Mouse (Mus musculus): ENCODE results near the gene Cops9. TPM values are rescaled to one million over a fixed set of nuclear protein-coding genes. Genes with fewer than 3 reads are reported as not detected.

Gene Cops9
- polyA plus RNA-seq, 1 experiment = 45.7 TPM

GRCm38 (mm10) chr1:92638181-92638580 lies 3.6 kb downstream of the Cops9 start:
- WGBS = 90% methylated on average over 3 of the region's 3 CpGs
- H3K27ac ChIP-seq (ENCODE audit: insufficient read depth, low read length) = no peak overlapping the region
- H3K36me3 ChIP-seq (ENCODE audit: control insufficient read depth, insufficient read depth, low read length) = peaks cover 20% of the 10 kb centered on the region
- no peak for TF ChIP-seq CTCF (IDR thresholded peaks at IDR 0.05; ENCODE audit: extremely low read depth, insufficient read depth, insufficient read length, insufficient replicate concordance)
- TF ChIP-seq POLR2A (IDR thresholded peaks at IDR 0.05; ENCODE audit: low read depth, low read length) = no peak
- H3K27me3 ChIP-seq (ENCODE audit: control insufficient read depth, insufficient read depth, low read length) = no peaks in the 10 kb centered on the region
- peaks cover 12% of the 10 kb centered on the region; the same call in 1 of the 2 replicates for H3K4me1 ChIP-seq (ENCODE audit: control insufficient read depth, insufficient read depth, insufficient read length)
- DNase-seq (ENCODE audit: low read depth in 1 of 2, low spot score in 2 of 2) = no peak
- H3K4me3 ChIP-seq (ENCODE audit: extremely low read depth, insufficient read depth, insufficient read length) = no peak overlapping the region

- no peak for TF ChIP-seq POLR2A (IDR thresholded peaks at IDR 0.05; ENCODE audit: low read depth, low read length)
- TF ChIP-seq CTCF (IDR thresholded peaks at IDR 0.05; ENCODE audit: extremely low read depth, insufficient read depth, insufficient read length, insufficient replicate concordance) = no peak
- 93% methylated on average over 15 of the region's 15 CpGs for WGBS
- H3K4me1 ChIP-seq (ENCODE audit: control insufficient read depth, insufficient read depth, insufficient read length) = peaks cover 12% of the 10 kb centered on the region; the same call in 1 of the 2 replicates
- no peak overlapping the region for H3K27ac ChIP-seq (ENCODE audit: insufficient read depth, low read length)
- no peaks in the 10 kb centered on the region for H3K27me3 ChIP-seq (ENCODE audit: control insufficient read depth, insufficient read depth, low read length)
- no peak for DNase-seq (ENCODE audit: low read depth in 1 of 2, low spot score in 2 of 2)
- H3K4me3 ChIP-seq (ENCODE audit: extremely low read depth, insufficient read depth, insufficient read length) = no peak overlapping the region
- H3K36me3 ChIP-seq (ENCODE audit: control insufficient read depth, insufficient read depth, low read length) = peaks cover 20% of the 10 kb centered on the region
Measured at GRCm38 (mm10) chr1:92637501-92638172, 4.1 kb downstream of the Cops9 start.

GRCm38 (mm10) chr1:92636676-92637075 lies 5.1 kb downstream of the Cops9 start:
- DNase-seq (ENCODE audit: low read depth in 1 of 2, low spot score in 2 of 2) = no peak
- TF ChIP-seq CTCF (IDR thresholded peaks at IDR 0.05; ENCODE audit: extremely low read depth, insufficient read depth, insufficient read length, insufficient replicate concordance) (no peak), POLR2A (IDR thresholded peaks at IDR 0.05; ENCODE audit: low read depth, low read length) (no peak)
- H3K27ac ChIP-seq (ENCODE audit: insufficient read depth, low read length) = no peak overlapping the region
- H3K36me3 ChIP-seq (ENCODE audit: control insufficient read depth, insufficient read depth, low read length) = peaks cover 20% of the 10 kb centered on the region
- no peaks in the 10 kb centered on the region for H3K27me3 ChIP-seq (ENCODE audit: control insufficient read depth, insufficient read depth, low read length)
- 96% methylated on average over 11 of the region's 11 CpGs for WGBS
- no peak overlapping the region for H3K4me3 ChIP-seq (ENCODE audit: extremely low read depth, insufficient read depth, insufficient read length)
- peaks cover 12% of the 10 kb centered on the region; the same call in 1 of the 2 replicates for H3K4me1 ChIP-seq (ENCODE audit: control insufficient read depth, insufficient read depth, insufficient read length)

- H3K27ac ChIP-seq (ENCODE audit: insufficient read depth, low read length) = no peak overlapping the region
- H3K4me1 ChIP-seq (ENCODE audit: control insufficient read depth, insufficient read depth, insufficient read length) = peaks cover 10% of the 10 kb centered on the region; the same call in 1 of the 2 replicates
- WGBS = 82% methylated on average over 8 of the region's 8 CpGs
- no peak overlapping the region for H3K4me3 ChIP-seq (ENCODE audit: extremely low read depth, insufficient read depth, insufficient read length)
- no peak for TF ChIP-seq POLR2A (IDR thresholded peaks at IDR 0.05; ENCODE audit: low read depth, low read length)
- TF ChIP-seq CTCF (IDR thresholded peaks at IDR 0.05; ENCODE audit: extremely low read depth, insufficient read depth, insufficient read length, insufficient replicate concordance) = no peak
- H3K27me3 ChIP-seq (ENCODE audit: control insufficient read depth, insufficient read depth, low read length) = no peaks in the 10 kb centered on the region
- peaks cover 20% of the 10 kb centered on the region for H3K36me3 ChIP-seq (ENCODE audit: control insufficient read depth, insufficient read depth, low read length)
- DNase-seq (ENCODE audit: low read depth in 1 of 2, low spot score in 2 of 2) = no peak
Measured at GRCm38 (mm10) chr1:92636015-92636414, 5.8 kb downstream of the Cops9 start.

- H3K36me3 ChIP-seq (ENCODE audit: control insufficient read depth, insufficient read depth, low read length) = peaks cover 20% of the 10 kb centered on the region
Measured at GRCm38 (mm10) chr1:92634976-92635599, 6.7 kb downstream of the Cops9 start.

GRCm38 (mm10) chr1:92634569-92634968 lies 7.2 kb downstream of the Cops9 start:
- no peak for DNase-seq (ENCODE audit: low read depth in 1 of 2, low spot score in 2 of 2)

More at GRCm38 (mm10) chr1:92634976-92635599, 6.7 kb downstream of the Cops9 start:
- no peak overlapping the region for H3K27ac ChIP-seq (ENCODE audit: insufficient read depth, low read length)
- H3K4me1 ChIP-seq (ENCODE audit: control insufficient read depth, insufficient read depth, insufficient read length) = peaks cover under 1% of the 10 kb centered on the region; the same call in 1 of the 2 replicates
- no peak overlapping the region for H3K4me3 ChIP-seq (ENCODE audit: extremely low read depth, insufficient read depth, insufficient read length)
- no peak for DNase-seq (ENCODE audit: low read depth in 1 of 2, low spot score in 2 of 2)
- WGBS = 94% methylated on average over 4 of the region's 4 CpGs
- TF ChIP-seq POLR2A (IDR thresholded peaks at IDR 0.05; ENCODE audit: low read depth, low read length) = no peak
- no peaks in the 10 kb centered on the region for H3K27me3 ChIP-seq (ENCODE audit: control insufficient read depth, insufficient read depth, low read length)

GRCm38 (mm10) chr1:92633726-92634125 lies 8.1 kb downstream of the Cops9 start:
- Histone ChIP-seq H3K4me3 (ENCODE audit: extremely low read depth, insufficient read depth, insufficient read length) (no peak overlapping the region), H3K4me1 (ENCODE audit: control insufficient read depth, insufficient read depth, insufficient read length) (no peaks in the 10 kb centered on the region), H3K27ac (ENCODE audit: insufficient read depth, low read length) (no peak overlapping the region), H3K36me3 (ENCODE audit: control insufficient read depth, insufficient read depth, low read length) (peaks cover 20% of the 10 kb centered on the region), H3K27me3 (ENCODE audit: control insufficient read depth, insufficient read depth, low read length) (no peaks in the 10 kb centered on the region)
- WGBS = 61% methylated on average over 8 of the region's 8 CpGs
- no peak for TF ChIP-seq CTCF (IDR thresholded peaks at IDR 0.05; ENCODE audit: extremely low read depth, insufficient read depth, insufficient read length, insufficient replicate concordance)
- no peak for TF ChIP-seq POLR2A (IDR thresholded peaks at IDR 0.05; ENCODE audit: low read depth, low read length)
- no peak for DNase-seq (ENCODE audit: low read depth in 1 of 2, low spot score in 2 of 2)

More at GRCm38 (mm10) chr1:92634569-92634968, 7.2 kb downstream of the Cops9 start:
- Histone ChIP-seq H3K4me1 (ENCODE audit: control insufficient read depth, insufficient read depth, insufficient read length) (no peaks in the 10 kb centered on the region), H3K4me3 (ENCODE audit: extremely low read depth, insufficient read depth, insufficient read length) (no peak overlapping the region), H3K27me3 (ENCODE audit: control insufficient read depth, insufficient read depth, low read length) (no peaks in the 10 kb centered on the region), H3K36me3 (ENCODE audit: control insufficient read depth, insufficient read depth, low read length) (peaks cover 20% of the 10 kb centered on the region), H3K27ac (ENCODE audit: insufficient read depth, low read length) (no peak overlapping the region)
- WGBS = 94% methylated on average over 1 of the region's 1 CpGs
- no peak for TF ChIP-seq POLR2A (IDR thresholded peaks at IDR 0.05; ENCODE audit: low read depth, low read length)
- no peak for TF ChIP-seq CTCF (IDR thresholded peaks at IDR 0.05; ENCODE audit: extremely low read depth, insufficient read depth, insufficient read length, insufficient replicate concordance)
